Mouse (Mus musculus) E14TG2a.4 (cell line): ENCODE measurements around the gene Cd109.

Experiments used
- CTCF ChIP-seq: conservative IDR thresholded peaks from 2 replicates; pipeline ENCODE4 v1.5.1; 2014; ENCODE audit warnings: low read length
- POU5F1 ChIP-seq: IDR thresholded peaks from 2 replicates; pipeline ENCODE4 v1.6.1; 2014; ENCODE audit warnings: low read length, borderline replicate concordance

DNA sequence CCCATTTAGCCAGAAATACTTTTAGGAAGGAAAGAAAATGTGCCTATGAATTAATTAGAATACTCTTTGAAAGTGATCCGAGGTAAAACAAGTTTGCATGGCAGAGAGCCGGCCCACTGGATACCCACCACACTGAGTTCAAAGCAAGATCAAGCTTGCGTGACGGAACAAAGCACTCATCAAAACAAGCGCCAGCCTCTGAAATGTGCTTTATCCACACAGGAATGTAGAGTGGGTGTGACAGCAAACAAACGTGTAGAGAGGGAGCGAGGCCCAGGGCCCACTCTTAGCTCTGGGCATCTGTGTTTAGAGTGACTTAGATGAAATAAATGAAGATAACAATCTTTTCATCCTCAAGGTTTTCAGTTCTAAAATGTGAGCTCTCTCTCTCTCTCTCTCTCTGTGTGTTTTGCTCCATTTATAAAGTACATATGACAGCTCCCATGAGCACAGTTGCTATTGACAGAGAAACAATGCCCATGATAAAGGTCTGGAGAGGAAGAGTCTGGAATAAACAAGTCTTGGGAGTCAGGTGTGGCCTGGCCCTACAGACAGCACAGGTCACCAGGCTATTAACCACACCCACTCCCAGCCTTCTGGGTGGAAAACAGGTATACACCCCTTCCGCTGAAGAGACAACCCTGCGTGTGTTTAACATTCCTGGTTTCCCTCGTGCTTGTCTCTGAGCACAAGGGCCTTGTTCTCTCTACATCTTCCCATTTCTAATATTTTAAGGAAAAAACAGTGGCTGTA is 35.5 kb upstream of the Cd109 start:
- TF ChIP-seq CTCF (no peak), POU5F1 (no peak)
